Mouse (Mus musculus) heart, adult 2 months (tissue): ENCODE measurements around the gene Mxi1. TPM values are rescaled to one million over a fixed set of nuclear protein-coding genes. Genes with fewer than 3 reads are reported as not detected.

ENCODE experiments used
- DNase-seq, 2 experiments: peaks; one replicate each; pipeline ENCODE4 v3.0.0; 2021
- H3K27ac ChIP-seq: fragments of 200-600 bp; 2 replicates; pipeline ENCODE4 v1.8.1; 2022
- H3K27me3 ChIP-seq: fragments of 200-500 bp; 2 replicates; pipeline ENCODE4 v1.6.1; 2012; ENCODE audit warnings: mild to moderate bottlenecking, low read length, inconsistent platforms, mixed read lengths; ENCODE audit not compliant: control insufficient read depth, insufficient read depth
- H3K36me3 ChIP-seq: fragments of 200-500 bp; 2 replicates; pipeline ENCODE4 v1.6.1; 2012; ENCODE audit warnings: low read length, inconsistent platforms; ENCODE audit not compliant: control insufficient read depth, insufficient read depth
- H3K4me1 ChIP-seq: fragments of 200-500 bp; 2 replicates; pipeline ENCODE4 v1.6.1; 2011; ENCODE audit warnings: low read length; ENCODE audit not compliant: control insufficient read depth, insufficient read depth
- H3K4me3 ChIP-seq: fragments of 200-600 bp; 2 replicates; pipeline ENCODE4 v1.8.1; 2022
- H3K79me2 ChIP-seq: fragments of 200-500 bp; replicated peaks from 2 replicates; pipeline ENCODE4 v1.6.1; 2012; ENCODE audit warnings: mild to moderate bottlenecking, inconsistent platforms, low read length, moderate library complexity, mixed read lengths; ENCODE audit not compliant: control insufficient read depth, insufficient read depth
- H3K9ac ChIP-seq: fragments of 200-500 bp; 2 replicates; pipeline ENCODE4 v1.6.1; 2012; ENCODE audit warnings: low read depth, mild to moderate bottlenecking, control low read depth, inconsistent platforms, low read length, mixed read lengths
- CTCF ChIP-seq: fragments of 200-600 bp; IDR thresholded peaks from 2 replicates; pipeline ENCODE4 v1.8.1; 2022; ENCODE audit warnings: antibody characterized with exemption, mild to moderate bottlenecking, moderate library complexity
- EP300 ChIP-seq: fragments of 200-500 bp; IDR thresholded peaks from 2 replicates; pipeline ENCODE4 v1.6.1; 2011; ENCODE audit warnings: low read depth, low read length, control low read depth; ENCODE audit not compliant: insufficient read depth
- POLR2A ChIP-seq: fragments of 200-500 bp; IDR thresholded peaks from 2 replicates; pipeline ENCODE4 v1.6.1; 2011; ENCODE audit warnings: mild to moderate bottlenecking, low read depth, low read length, control low read depth; ENCODE audit not compliant: insufficient read depth
- WGBS: fragments of 180-500 bp; shearing (Covaris S2); methylation state at CpG from one replicate; pipeline ENCODE4 v1.1.7; 2018; 5-methylcytosine and 5-hydroxymethylcytosine counted together
- intact Hi-C: fragments of 180-260 bp; cut with DNase I; formaldehyde crosslinking; loops from one replicate; pipeline ENCODE4 v1.15.1; 2025
- polyA plus RNA-seq: library from polyadenylated mRNA; depleted of rRNA; stranded (reverse); fragments of >200 nt; gene quantifications from 2 replicates; pipeline ENCODE4 v1.2.3, GENCODE M21; 2012; rRNA removed
- total RNA-seq, 2 experiments: library from RNA; stranded (reverse); gene quantifications; 2 replicates each; pipeline ENCODE4 v1.2.3; 2021

Mxi1 gene
- total and polyA plus RNA-seq, 3 experiments: 20.9 to 49.6 (median 38.7) TPM

- intact Hi-C loops: loop anchor here (5.0 kb wide), 1 partner anchor 111 kb away; no protein-coding TSS in a partner anchor
- WGBS: 5% methylated on average over 6 of the region's 6 CpGs
Measured at GRCm38 (mm10) chr19:53421583-53422188, 111.4 kb downstream of the Mxi1 start.

GRCm38 (mm10) chr19:53422358-53423308 lies 112.3 kb downstream of the Mxi1 start:
- intact Hi-C loops: loop anchor here (5.0 kb wide), 1 partner anchor 110 kb away; no protein-coding TSS in a partner anchor
- 0 out of 2 replicates have a peak, but pooled peaks have one; percentile 25 for TF ChIP-seq CTCF
- no peak for TF ChIP-seq POLR2A

More at GRCm38 (mm10) chr19:53421583-53422188, 111.4 kb downstream of the Mxi1 start:
- Histone ChIP-seq H3K27ac (no peak overlapping the region; the same call in 1 of the 2 replicates), H3K36me3 (no peaks in the 10 kb centered on the region), H3K79me2 (no peaks in the 10 kb centered on the region), H3K27me3 (no peaks in the 10 kb centered on the region), H3K4me3 (peak overlapping the region; percentile 49), H3K9ac (no peak overlapping the region), H3K4me1 (peaks cover 1% of the 10 kb centered on the region; the same call in 1 of the 2 replicates)
- DNase-seq: no peak
- TF ChIP-seq EP300: no peak
- no peak for TF ChIP-seq CTCF
- TF ChIP-seq POLR2A: no peak

DNA sequence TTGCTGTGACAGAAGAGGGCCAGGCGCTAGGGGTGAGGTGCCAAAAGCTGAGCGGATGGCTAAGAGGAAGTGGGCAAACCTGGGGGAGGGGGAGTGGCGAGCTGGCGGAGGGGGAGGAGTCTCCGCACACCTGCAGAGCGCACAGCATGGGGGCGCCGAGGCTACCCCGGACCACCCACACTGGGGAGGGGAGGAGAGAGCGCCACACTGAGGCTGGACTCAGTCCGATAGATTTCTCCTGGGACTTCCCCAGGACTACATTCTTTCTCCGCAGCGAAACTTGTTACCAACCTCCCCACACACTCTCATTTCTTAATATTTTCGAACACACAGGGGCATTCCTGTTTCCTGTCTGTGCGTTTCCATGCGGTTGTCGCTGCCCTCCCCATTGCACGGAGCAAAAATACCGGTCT lies 113.0 kb downstream of the Mxi1 start:
- DNase-seq: peak in 1 of 2 experiments; percentile 49
- 36% methylated on average over 19 of the region's 19 CpGs for WGBS
- Histone ChIP-seq H3K27ac (no peak overlapping the region), H3K4me1 (peaks cover 6% of the 10 kb centered on the region), H3K9ac (no peak overlapping the region), H3K79me2 (no peaks in the 10 kb centered on the region), H3K27me3 (no peaks in the 10 kb centered on the region), H3K36me3 (no peaks in the 10 kb centered on the region), H3K4me3 (no peak overlapping the region)
- intact Hi-C loops: loop anchor here (5.0 kb wide), 1 partner anchor 109 kb away; no protein-coding TSS in a partner anchor
- TF ChIP-seq CTCF: no peak
- no peak for TF ChIP-seq EP300
- TF ChIP-seq POLR2A: no peak

More at GRCm38 (mm10) chr19:53422358-53423308, 112.3 kb downstream of the Mxi1 start:
- H3K4me3 ChIP-seq: no peak overlapping the region
- peaks cover 5% of the 10 kb centered on the region for H3K4me1 ChIP-seq
- no peak for DNase-seq
- no peaks in the 10 kb centered on the region for H3K27me3 ChIP-seq
- H3K9ac ChIP-seq: no peak overlapping the region
- WGBS: 62% methylated on average over 18 of the region's 18 CpGs
- H3K79me2 ChIP-seq: no peaks in the 10 kb centered on the region
- H3K36me3 ChIP-seq: no peaks in the 10 kb centered on the region
- H3K27ac ChIP-seq: no peak overlapping the region

DNA sequence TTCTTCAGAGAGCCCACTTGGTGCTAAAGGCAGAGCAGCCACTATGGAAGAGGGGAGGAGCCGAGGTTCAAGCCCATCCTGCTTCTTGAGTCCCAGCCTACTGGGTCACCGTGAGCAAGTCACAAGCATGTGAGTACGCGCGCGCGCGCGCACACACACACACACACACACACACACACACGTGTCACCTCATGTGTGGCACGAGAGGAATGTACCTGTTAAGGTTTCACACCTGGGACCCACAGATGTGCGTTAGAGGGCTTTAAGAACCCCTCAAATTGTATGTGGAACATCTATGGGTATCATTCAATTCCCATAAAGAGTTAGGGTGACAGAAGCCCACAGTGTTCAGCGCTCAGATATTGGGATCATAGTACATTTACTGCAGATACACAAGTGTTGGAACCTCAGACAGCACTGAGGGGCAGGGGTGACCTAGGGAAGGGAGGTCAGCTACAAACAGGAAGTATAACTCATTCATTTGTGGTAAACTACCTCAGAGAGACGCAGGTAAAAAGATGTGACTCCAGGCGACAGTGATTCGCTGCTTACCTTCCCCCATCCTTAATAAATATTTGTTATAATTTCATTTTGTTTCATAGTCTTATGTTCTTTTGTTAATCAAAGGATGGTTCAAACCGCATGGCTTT lies 113.6 kb downstream of the Mxi1 start:
- no peak overlapping the region for H3K27ac ChIP-seq

DNA sequence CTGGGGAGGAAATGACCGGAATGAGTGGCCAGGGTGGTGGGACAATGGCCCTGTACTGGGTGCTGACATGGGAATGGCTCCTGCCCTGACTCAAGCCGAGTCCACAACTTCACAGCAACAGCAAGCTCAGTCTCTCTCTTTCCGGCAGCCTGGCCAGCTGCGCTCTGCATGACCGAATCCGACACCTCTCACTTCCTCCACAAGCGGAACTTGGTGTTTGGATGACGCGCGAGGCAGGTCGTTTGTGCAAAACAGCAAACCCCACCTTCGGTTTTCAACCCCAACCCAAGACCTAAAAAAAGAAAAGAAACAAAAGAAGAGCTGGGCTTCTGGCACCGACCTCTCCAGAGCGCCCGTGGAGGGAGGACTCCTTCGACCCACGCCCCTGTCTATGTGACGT lies 114.3 kb downstream of the Mxi1 start:
- intact Hi-C loops: loop anchor here (5.0 kb wide), 1 partner anchor 108 kb away; no protein-coding TSS in a partner anchor
- H3K27ac ChIP-seq: peak overlapping the region; percentile 26
- H3K79me2 ChIP-seq: no peaks in the 10 kb centered on the region
- H3K36me3 ChIP-seq: no peaks in the 10 kb centered on the region
- peaks cover 6% of the 10 kb centered on the region for H3K4me1 ChIP-seq
- TF ChIP-seq EP300: no peak
- no peak for TF ChIP-seq CTCF
- TF ChIP-seq POLR2A: no peak
- H3K4me3 ChIP-seq: peak overlapping the region; percentile 21; the same call in 1 of the 2 replicates
- DNase-seq: peak; percentile 43 to 81
- H3K9ac ChIP-seq: no peak overlapping the region
- WGBS: 28% methylated on average over 18 of the region's 18 CpGs
- H3K27me3 ChIP-seq: no peaks in the 10 kb centered on the region

More for the DNA sequence above, 113.6 kb downstream of the Mxi1 start:
- Histone ChIP-seq H3K36me3 (no peaks in the 10 kb centered on the region), H3K4me1 (peaks cover 6% of the 10 kb centered on the region), H3K9ac (no peak overlapping the region), H3K27me3 (no peaks in the 10 kb centered on the region), H3K4me3 (no peak overlapping the region), H3K79me2 (no peaks in the 10 kb centered on the region)
- DNase-seq: no peak
- 58% methylated on average over 17 of the region's 17 CpGs for WGBS
- intact Hi-C loops: loop anchor here (5.0 kb wide), 1 partner anchor 108 kb away; no protein-coding TSS in a partner anchor
- TF ChIP-seq CTCF (no peak), EP300 (no peak), POLR2A (no peak)

Other genes with a start within 250 kb of the Mxi1 start
- 10 to 100 TPM; 38.9 to 50.5 TPM for gene Add3, start 170.1 kb upstream of the Mxi1 start, total RNA-seq
- gene Add3, start 170.1 kb upstream of the Mxi1 start, polyA plus RNA-seq: 25.2 and 44.5 TPM in 2 replicates
- not detected for gene Gm10197, start 61.2 kb downstream of the Mxi1 start, total RNA-seq
- not detected in 2 replicates for gene Gm10197, start 61.2 kb downstream of the Mxi1 start, polyA plus RNA-seq
- gene Smndc1, start 80.1 kb downstream of the Mxi1 start, total RNA-seq: 10 to 100 TPM; 32.7 to 35.5 TPM
- 6.2 and 6.3 TPM in 2 replicates for gene Smndc1, start 80.1 kb downstream of the Mxi1 start, polyA plus RNA-seq
- gene Dusp5, start 218.6 kb downstream of the Mxi1 start, total RNA-seq: 1 to 10 TPM; 4.7 to 6.9 TPM
- gene Dusp5, start 218.6 kb downstream of the Mxi1 start, polyA plus RNA-seq: 7.5 and 7.6 TPM in 2 replicates